Mouse (Mus musculus): ENCODE results near the gene Olfr1341.

The Olfr1341 gene

DNA sequence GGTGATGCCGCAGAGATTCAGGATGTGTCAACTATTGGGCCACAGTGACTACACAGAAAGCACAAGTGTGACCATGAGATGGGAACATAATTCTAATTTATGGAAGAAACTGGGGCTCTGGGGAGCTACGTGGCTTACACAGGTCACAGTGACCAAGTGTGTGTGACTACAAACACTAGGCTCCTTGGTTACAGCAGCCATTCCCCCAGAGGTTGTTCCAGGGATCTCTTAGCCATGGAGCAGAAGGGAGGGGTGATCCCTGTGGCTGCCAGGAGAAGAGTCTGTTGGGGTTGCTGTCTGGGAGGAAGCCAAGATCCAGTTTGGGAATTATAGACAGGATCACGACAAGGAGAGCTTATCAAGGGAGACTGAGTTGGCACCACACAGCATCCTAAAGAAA, at the start of gene Olfr1341:
Olfr1341 (plus strand) TSS at position 301 of the 400 bp plus-strand sequence.
- DNase-seq: no peak

- DNase-seq: no peak
These were observed 44.7 kb upstream of the Olfr1341 start, which contains the start of gene Olfr62 for GRCm38 (mm10) chr4:118658652-118659051. Olfr62 (plus strand) TSS chr4:118658952.

GRCm38 (mm10) chr4:118687086-118687485, 16.2 kb upstream of the Olfr1341 start:
- DNase-seq: no peak

DNA sequence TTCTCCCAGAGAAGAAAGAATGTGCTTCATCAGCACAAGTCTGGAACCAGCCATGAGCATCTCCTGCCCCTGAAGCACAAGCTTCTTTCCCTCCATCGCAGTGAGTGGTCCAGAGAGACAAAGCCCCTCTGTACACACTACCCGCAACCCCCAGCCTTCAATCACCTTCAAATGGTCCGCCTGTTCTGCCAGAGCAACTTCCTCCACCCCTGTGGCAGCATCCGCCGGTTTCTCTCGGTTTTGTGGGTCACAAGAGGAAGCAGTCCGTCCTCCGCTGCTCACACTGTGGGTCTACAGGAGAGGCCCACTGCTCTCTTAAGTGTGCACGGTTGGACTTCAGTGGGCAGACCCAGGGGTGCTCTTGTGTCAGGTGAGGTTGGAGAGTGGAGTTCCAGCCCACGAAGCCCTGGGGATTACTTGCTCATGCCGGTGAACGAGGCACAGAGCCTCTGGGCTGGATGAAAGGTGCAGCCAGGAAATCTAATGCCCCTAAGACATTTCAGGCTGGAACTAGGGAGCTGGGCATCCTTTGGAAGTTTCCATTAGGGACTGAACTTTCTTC, 10.8 kb upstream of the Olfr1341 start, which contains the start of gene Olfr1342:
Olfr1342 (minus strand) TSS at position 345 of the 562 bp plus-strand sequence.
- no peak for DNase-seq

GRCm38 (mm10) chr4:118693812-118694211, 9.5 kb upstream of the Olfr1341 start:
- DNase-seq: no peak

- DNase-seq: no peak
These were observed 4.8 kb downstream of the Olfr1341 start for GRCm38 (mm10) chr4:118708086-118708485.

DNA sequence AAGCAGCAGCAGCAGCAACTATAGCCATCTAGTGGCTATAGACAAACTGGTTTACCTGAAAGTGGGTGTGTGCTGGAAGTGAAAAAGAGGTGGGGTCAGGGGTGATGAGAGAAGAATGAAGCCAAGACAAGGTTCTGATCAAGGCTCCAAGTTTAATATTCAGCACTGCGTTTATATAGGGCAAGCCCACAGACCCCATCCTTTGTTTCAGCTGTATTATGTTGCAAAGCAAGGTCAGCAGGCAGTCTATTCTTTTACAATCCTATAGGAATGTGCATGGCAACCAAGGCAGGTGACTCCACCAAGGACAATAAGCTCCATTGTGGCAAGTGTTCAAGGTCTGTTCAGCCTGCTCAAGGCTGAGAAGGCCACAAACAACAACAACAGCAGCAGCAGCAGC, 8.3 kb downstream of the Olfr1341 start:
- DNase-seq: no peak

GRCm38 (mm10) chr4:118719838-118720237, 16.5 kb downstream of the Olfr1341 start, which contains the start of gene Olfr1340:
Olfr1340 (plus strand) TSS chr4:118720138.
- no peak for DNase-seq

GRCm38 (mm10) chr4:118721742-118722483, 18.6 kb downstream of the Olfr1341 start:
- DNase-seq: no peak

DNA sequence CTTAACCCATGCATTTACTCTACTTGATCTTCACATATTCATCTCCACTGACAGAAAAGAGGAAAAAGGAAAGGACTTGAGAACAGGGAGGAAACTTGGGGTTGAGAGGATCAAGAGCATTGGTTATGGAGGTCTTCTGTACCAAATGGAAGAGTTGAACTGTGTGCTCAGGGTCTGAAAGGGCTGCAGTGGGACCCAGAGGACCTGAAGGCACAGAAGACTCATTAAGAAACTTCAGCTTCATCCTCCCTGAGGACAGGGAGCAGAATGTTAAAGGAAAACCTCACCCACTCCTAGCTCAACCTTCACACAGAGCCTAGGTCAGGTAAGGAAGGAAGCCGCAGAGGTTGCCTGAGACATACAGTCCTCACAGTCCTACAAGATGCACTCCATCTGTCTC, 28.6 kb downstream of the Olfr1341 start, which contains the start of gene Olfr1339:
Olfr1339 (plus strand) TSS at position 301 of the 400 bp plus-strand sequence.
- DNase-seq: no peak

DNA sequence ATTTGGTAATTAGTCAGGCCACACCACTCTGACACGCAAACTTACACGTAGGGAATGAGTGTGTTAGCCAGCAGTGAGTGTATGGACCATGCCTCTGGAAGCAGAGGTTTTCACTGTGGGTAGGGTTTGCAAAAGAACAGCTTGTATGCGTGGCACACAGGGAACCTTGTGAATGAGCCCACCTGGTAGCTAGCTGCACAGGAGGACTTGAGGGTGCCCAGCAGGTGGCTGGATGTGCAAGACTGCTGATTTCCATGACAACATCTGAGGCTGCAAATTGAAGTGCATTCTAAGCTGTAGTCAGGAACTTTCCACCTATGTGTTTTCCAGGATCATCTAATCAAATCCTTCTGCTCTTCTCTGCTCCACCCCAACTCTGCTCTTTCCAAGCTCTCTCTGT, 36.3 kb downstream of the Olfr1341 start:
- DNase-seq: no peak

DNA sequence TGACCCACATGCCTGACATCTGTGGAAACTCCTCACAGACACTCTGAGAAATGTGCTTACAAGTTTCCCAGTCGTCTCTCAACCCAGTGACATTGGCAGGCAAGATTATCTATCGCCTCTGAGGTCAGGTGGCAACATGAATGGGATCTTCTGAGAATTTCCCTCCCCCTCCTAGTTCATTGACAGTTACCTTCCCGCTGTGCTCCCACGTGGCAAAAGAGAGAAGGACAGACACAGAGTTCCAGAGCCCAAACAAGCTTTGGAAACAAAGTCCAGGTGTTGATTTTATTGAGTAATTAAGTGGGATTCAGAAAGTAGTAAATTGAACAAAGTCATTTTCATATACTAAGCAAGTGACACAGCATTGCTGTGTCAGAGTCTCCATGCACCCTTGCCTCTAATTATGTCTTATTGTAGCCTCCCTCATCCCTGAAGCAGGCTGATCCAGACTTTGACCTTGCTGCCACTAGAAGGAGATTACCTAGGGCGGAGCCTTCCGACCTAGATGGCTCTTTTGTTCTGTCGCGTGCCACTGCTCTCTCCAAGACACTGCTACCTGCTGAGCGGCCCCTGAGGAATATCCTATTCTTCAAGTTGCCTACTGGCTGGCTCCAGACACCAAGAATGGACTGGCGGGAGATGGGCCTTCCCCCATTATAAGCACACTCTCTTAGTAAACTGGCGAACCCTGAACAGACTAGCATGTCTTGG, 37.8 kb downstream of the Olfr1341 start:
- DNase-seq: no peak

DNA sequence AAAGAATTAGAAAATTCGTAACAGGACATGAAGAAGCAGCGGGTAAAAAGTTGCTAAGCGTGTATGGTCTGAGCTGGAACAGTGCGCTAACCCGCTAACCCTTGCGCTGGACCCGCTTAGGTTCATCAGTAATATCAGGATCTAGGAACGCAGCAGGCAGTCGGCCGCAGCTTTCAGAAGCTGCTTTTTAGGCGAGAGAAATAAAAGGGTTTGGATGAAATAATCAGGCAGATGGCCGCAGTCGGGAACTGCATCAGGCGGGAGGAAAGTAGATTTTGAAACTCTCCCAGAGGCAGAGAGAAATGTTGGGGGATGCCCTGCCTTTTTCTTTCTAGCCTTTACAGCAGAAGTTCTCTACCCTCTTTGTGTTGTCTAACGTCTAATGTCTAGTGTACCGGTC, 38.6 kb downstream of the Olfr1341 start:
- DNase-seq: no peak

DNA sequence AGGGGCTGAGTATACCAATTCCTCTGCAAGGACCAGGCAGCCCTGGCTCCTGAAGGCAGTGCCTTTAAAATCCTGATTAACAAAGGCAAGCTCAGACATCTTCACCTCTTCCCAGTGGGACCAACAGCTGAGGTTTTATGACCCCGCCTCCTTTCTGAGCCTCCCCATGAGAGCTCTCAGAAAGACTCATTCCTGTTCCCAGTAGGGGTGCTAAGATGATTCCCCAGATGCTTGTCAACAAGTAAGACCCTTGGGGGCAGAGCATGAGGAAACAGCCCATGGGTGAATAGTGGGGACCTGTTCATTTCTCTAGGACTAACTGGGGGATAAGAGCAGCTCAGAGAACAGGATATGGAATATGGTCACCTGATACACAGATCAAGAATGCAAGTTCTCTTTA, 55.3 kb downstream of the Olfr1341 start, which contains the start of gene Olfr1338:
Olfr1338 (minus strand) TSS at position 101 of the 400 bp plus-strand sequence.
- no peak for DNase-seq

All from cerebellum, adult 11 months (tissue).